Mouse (Mus musculus): ENCODE measurements at regions not wholly inside any gene's neighbourhood (a gene's known extent, or its start where the extent isn't known, plus 50 kb on each side); places are given as distances from the start of the nearest gene placed in this dataset.

- TF ChIP-seq CTCF (IDR thresholded peaks at IDR 0.05 in 2 of 3, conservative IDR thresholded peaks at IDR 0.05 in 1 of 3; ENCODE audit: control insufficient read depth in 1 of 3, insufficient read depth in 1 of 3, low read depth in 2 of 3, low read length in 3 of 3, poor library complexity in 1 of 3, severe bottlenecking in 1 of 3) (no peak), CHD2 (IDR thresholded peaks at IDR 0.05; ENCODE audit: low read length) (no peak), E2F4 (IDR thresholded peaks at IDR 0.05; ENCODE audit: borderline replicate concordance, low read depth, low read length) (no peak), POLR2A (IDR thresholded peaks at IDR 0.05; ENCODE audit: control insufficient read depth in 1 of 2, insufficient read depth in 1 of 2, low read depth in 1 of 2, low read length in 2 of 2, poor library complexity in 1 of 2) (no peak), CHD1 (IDR thresholded peaks at IDR 0.05; ENCODE audit: low read depth, low read length) (no peak), POLR2AphosphoS2 (IDR thresholded peaks at IDR 0.05; ENCODE audit: low read length) (no peak), EP300 (IDR thresholded peaks at IDR 0.05; ENCODE audit: low read depth in 1 of 2, low read length in 2 of 2) (no peak), ZNF384 (IDR thresholded peaks at IDR 0.05; ENCODE audit: low read depth, low read length) (no peak), ZMIZ1 (IDR thresholded peaks at IDR 0.05; ENCODE audit: low read depth, low read length) (no peak), RAD21 (IDR thresholded peaks at IDR 0.05; ENCODE audit: low read depth, low read length) (no peak)
These were observed 270.2 kb upstream of the Myt1l start for GRCm38 (mm10) chr12:29257735-29258547.

Data from MEL (cell line).